Mouse (Mus musculus): Measurements from ENCODE around the gene Plcd3. TPM values are rescaled to one million over a fixed set of nuclear protein-coding genes. Genes with fewer than 3 reads are reported as not detected.

The Plcd3 gene
- polyA plus RNA-seq, 1 experiment: 27.6 TPM

DNA sequence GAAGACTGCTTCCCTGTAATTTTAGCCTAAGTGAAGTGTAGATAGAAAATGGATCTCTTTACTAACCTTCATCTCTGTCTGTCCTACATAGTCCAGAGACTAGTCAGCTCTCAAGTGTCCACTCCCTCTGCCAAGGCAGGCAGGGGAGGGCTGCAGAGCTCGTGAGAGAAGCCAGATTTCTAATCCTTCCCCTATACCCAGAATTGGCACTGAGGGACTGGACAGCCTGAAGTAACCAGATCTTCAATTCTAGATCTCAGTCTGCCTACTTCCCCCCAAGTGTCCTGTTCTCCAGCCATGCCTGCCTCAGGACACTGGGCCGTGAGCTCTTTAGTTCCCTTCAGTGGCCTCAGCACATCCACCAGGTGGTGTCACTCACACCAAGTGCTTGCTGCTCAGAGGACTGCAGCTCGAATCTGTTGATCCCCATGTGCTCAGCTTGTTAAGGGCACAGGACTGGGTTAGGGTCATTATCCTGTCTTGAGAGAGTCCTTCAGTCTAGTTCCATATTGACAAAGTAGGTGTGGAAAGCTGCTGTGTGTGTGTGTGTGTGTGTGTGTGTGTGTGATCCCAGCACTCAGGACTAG lies 42.9 kb downstream of the Plcd3 start:
- no peaks in the 10 kb centered on the region for H3K27me3 ChIP-seq (ENCODE audit: control insufficient read depth, insufficient read depth, insufficient read length)
- H3K79me3 ChIP-seq (ENCODE audit: low read depth): peaks cover 4% of the 10 kb centered on the region
- H3K79me2 ChIP-seq (ENCODE audit: control insufficient read depth, insufficient read depth): peaks cover 21% of the 10 kb centered on the region
- peaks cover 94% of the 10 kb centered on the region for H3K36me3 ChIP-seq (ENCODE audit: control insufficient read depth, insufficient read depth)
- no peak for TF ChIP-seq MYOG (IDR thresholded peaks at IDR 0.05; ENCODE audit: control insufficient read depth, extremely low read depth, insufficient read length)
- no peak for TF ChIP-seq FOSL1 (IDR thresholded peaks at IDR 0.05; ENCODE audit: insufficient read depth, low read length, poor library complexity, severe bottlenecking)
- TF ChIP-seq CEBPB (IDR thresholded peaks at IDR 0.05; ENCODE audit: low read depth): no peak
- no peak for TF ChIP-seq USF1 (IDR thresholded peaks at IDR 0.05; ENCODE audit: low read depth)
- TF ChIP-seq MAX (IDR thresholded peaks at IDR 0.05): no peak
- no peak for TF ChIP-seq MYOD1 (IDR thresholded peaks at IDR 0.05; ENCODE audit: control insufficient read depth, insufficient read length, low read depth)
- TF ChIP-seq CTCF (IDR thresholded peaks at IDR 0.05; ENCODE audit: control insufficient read depth, insufficient read depth, insufficient read length): no peak
- no peak overlapping the region for H3K4me3 ChIP-seq (ENCODE audit: insufficient read depth, poor library complexity, severe bottlenecking)
- H3ac ChIP-seq (ENCODE audit: control insufficient read depth, insufficient read length, low read depth): no peak overlapping the region

DNA sequence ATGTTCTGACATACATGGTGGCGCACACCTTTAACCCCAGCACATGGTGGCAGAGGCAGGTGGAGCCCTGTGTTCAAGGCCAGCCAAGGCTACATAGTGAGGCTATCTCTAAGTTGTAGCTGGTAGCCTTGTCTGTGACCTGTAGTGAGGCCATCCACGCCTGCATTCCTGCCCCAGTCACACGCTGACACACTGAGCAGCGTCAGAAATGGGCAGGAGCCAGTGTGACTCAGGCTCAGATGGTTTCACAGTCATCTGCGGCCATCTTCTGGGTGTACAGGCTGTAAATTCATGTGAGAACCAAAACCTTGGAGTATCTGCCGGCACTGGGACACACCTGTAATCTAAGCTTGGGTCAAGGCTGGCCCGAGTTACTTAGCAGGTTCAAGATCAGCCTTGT lies 44.8 kb downstream of the Plcd3 start:
- peaks cover 97% of the 10 kb centered on the region for H3K36me3 ChIP-seq (ENCODE audit: control insufficient read depth, insufficient read depth)
- peaks cover 41% of the 10 kb centered on the region for H3K79me2 ChIP-seq (ENCODE audit: control insufficient read depth, insufficient read depth)
- peaks cover 12% of the 10 kb centered on the region for H3K79me3 ChIP-seq (ENCODE audit: low read depth)
- H3ac ChIP-seq (ENCODE audit: control insufficient read depth, insufficient read length, low read depth): no peak overlapping the region
- TF ChIP-seq CTCF (IDR thresholded peaks at IDR 0.05; ENCODE audit: control insufficient read depth, insufficient read depth, insufficient read length) (no peak), CEBPB (IDR thresholded peaks at IDR 0.05; ENCODE audit: low read depth) (no peak), FOSL1 (IDR thresholded peaks at IDR 0.05; ENCODE audit: insufficient read depth, low read length, poor library complexity, severe bottlenecking) (no peak), MAX (IDR thresholded peaks at IDR 0.05) (no peak), MYOD1 (IDR thresholded peaks at IDR 0.05; ENCODE audit: control insufficient read depth, insufficient read length, low read depth) (no peak), USF1 (IDR thresholded peaks at IDR 0.05; ENCODE audit: low read depth) (no peak), MYOG (IDR thresholded peaks at IDR 0.05; ENCODE audit: control insufficient read depth, extremely low read depth, insufficient read length) (no peak)
- H3K27me3 ChIP-seq (ENCODE audit: control insufficient read depth, insufficient read depth, insufficient read length): no peaks in the 10 kb centered on the region
- no peak overlapping the region for H3K4me3 ChIP-seq (ENCODE audit: insufficient read depth, poor library complexity, severe bottlenecking)

GRCm38 (mm10) chr11:103054798-103055197 lies 46.7 kb downstream of the Plcd3 start:
- no peaks in the 10 kb centered on the region for H3K27me3 ChIP-seq (ENCODE audit: control insufficient read depth, insufficient read depth, insufficient read length)
- H3K36me3 ChIP-seq (ENCODE audit: control insufficient read depth, insufficient read depth): peaks cover 88% of the 10 kb centered on the region
- no peak overlapping the region for H3ac ChIP-seq (ENCODE audit: control insufficient read depth, insufficient read length, low read depth)
- peaks cover 42% of the 10 kb centered on the region for H3K79me2 ChIP-seq (ENCODE audit: control insufficient read depth, insufficient read depth)
- H3K4me3 ChIP-seq (ENCODE audit: insufficient read depth, poor library complexity, severe bottlenecking): no peak overlapping the region
- peak; percentile 22 for TF ChIP-seq CTCF (IDR thresholded peaks at IDR 0.05; ENCODE audit: control insufficient read depth, insufficient read depth, insufficient read length)
- TF ChIP-seq MYOG (IDR thresholded peaks at IDR 0.05; ENCODE audit: control insufficient read depth, extremely low read depth, insufficient read length): no peak
- no peak for TF ChIP-seq FOSL1 (IDR thresholded peaks at IDR 0.05; ENCODE audit: insufficient read depth, low read length, poor library complexity, severe bottlenecking)
- no peak for TF ChIP-seq CEBPB (IDR thresholded peaks at IDR 0.05; ENCODE audit: low read depth)
- TF ChIP-seq MAX (IDR thresholded peaks at IDR 0.05): no peak
- TF ChIP-seq MYOD1 (IDR thresholded peaks at IDR 0.05; ENCODE audit: control insufficient read depth, insufficient read length, low read depth): no peak
- no peak for TF ChIP-seq USF1 (IDR thresholded peaks at IDR 0.05; ENCODE audit: low read depth)
- H3K79me3 ChIP-seq (ENCODE audit: low read depth): peaks cover 12% of the 10 kb centered on the region

DNA sequence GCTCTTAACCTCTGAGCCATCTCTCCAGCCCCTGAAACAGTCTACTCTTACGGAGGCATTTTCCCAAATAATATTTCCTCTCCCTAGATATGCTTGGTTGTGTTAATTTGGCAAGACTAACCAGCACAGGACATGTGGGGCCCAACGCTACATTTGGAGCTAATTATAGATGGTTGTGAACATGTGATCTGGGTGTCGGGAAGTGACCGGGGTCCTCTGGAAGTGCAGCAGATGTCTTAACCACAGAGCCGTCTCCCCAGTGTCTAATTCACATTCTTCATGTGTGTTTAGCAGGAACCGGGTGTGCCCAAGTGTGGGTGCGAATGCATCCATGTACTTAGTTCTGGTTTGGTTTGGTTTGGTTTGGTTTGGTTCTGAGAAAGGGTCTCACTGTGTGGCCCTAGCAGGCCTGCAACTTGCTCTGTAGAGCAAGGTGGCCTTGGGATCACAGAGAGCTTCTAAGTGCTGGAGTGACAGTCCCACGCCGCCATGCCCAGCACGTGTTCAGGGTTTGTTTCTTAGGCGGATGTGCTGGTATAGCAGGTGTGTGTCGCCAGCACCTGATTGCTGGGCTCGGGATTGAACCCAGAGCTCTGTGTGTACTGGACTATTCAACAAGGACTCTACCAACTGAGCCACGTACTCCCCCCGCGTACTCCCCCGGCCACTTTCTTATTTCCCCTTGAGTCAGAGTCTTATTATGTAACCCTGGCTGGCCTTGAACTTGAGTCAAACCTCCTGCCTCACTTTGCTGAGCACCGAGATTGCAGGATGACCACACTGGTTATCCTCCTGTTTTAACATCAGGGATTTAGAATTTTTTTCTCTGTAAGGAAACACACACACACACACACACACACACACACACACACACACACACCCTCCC lies 48.0 kb downstream of the Plcd3 start:
- no peak overlapping the region for H3ac ChIP-seq (ENCODE audit: control insufficient read depth, insufficient read length, low read depth)
- TF ChIP-seq USF1 (IDR thresholded peaks at IDR 0.05; ENCODE audit: low read depth) (peak; percentile 54), CEBPB (IDR thresholded peaks at IDR 0.05; ENCODE audit: low read depth) (no peak)
- H3K27me3 ChIP-seq (ENCODE audit: control insufficient read depth, insufficient read depth, insufficient read length): no peaks in the 10 kb centered on the region
- H3K79me2 ChIP-seq (ENCODE audit: control insufficient read depth, insufficient read depth): peaks cover 42% of the 10 kb centered on the region
- H3K79me3 ChIP-seq (ENCODE audit: low read depth): peaks cover 12% of the 10 kb centered on the region
- H3K4me3 ChIP-seq (ENCODE audit: insufficient read depth, poor library complexity, severe bottlenecking): no peak overlapping the region
- peaks cover 81% of the 10 kb centered on the region for H3K36me3 ChIP-seq (ENCODE audit: control insufficient read depth, insufficient read depth)

DNA sequence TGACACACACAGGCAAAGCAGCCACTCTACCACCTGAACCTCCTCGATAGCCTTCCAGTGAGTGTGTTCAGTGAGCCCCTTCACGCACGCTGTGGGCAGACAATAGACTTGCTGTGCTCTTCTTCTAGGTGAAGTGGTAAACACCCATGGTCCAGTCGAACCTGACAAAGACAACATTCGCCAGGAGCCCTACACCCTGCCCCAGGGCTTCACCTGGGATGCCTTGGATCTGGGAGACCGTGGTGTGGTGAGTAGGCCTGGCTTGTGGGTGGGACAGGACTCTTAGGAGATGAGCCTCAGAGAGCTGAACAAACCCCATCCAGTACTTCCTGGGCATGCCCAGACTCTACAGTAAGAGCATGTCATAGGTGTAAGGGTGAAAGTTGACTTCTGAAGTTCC lies 49.4 kb downstream of the Plcd3 start:
- no peak for TF ChIP-seq FOSL1 (IDR thresholded peaks at IDR 0.05; ENCODE audit: insufficient read depth, low read length, poor library complexity, severe bottlenecking)
- no peak for TF ChIP-seq USF1 (IDR thresholded peaks at IDR 0.05; ENCODE audit: low read depth)
- TF ChIP-seq MYOG (IDR thresholded peaks at IDR 0.05; ENCODE audit: control insufficient read depth, extremely low read depth, insufficient read length): no peak
- TF ChIP-seq MAX (IDR thresholded peaks at IDR 0.05): no peak
- no peak for TF ChIP-seq CEBPB (IDR thresholded peaks at IDR 0.05; ENCODE audit: low read depth)
- TF ChIP-seq CTCF (IDR thresholded peaks at IDR 0.05; ENCODE audit: control insufficient read depth, insufficient read depth, insufficient read length): no peak
- no peak for TF ChIP-seq MYOD1 (IDR thresholded peaks at IDR 0.05; ENCODE audit: control insufficient read depth, insufficient read length, low read depth)
- peaks cover 76% of the 10 kb centered on the region for H3K36me3 ChIP-seq (ENCODE audit: control insufficient read depth, insufficient read depth)
- peaks cover 12% of the 10 kb centered on the region for H3K79me3 ChIP-seq (ENCODE audit: low read depth)
- H3K79me2 ChIP-seq (ENCODE audit: control insufficient read depth, insufficient read depth): peaks cover 39% of the 10 kb centered on the region
- H3K27me3 ChIP-seq (ENCODE audit: control insufficient read depth, insufficient read depth, insufficient read length): no peaks in the 10 kb centered on the region
- H3ac ChIP-seq (ENCODE audit: control insufficient read depth, insufficient read length, low read depth): peak overlapping the region; percentile 34
- H3K4me3 ChIP-seq (ENCODE audit: insufficient read depth, poor library complexity, severe bottlenecking): no peak overlapping the region
